Mouse (Mus musculus) lung, adult 10 weeks (tissue): ENCODE data around the gene Erbb2. TPM values are rescaled to one million over a fixed set of nuclear protein-coding genes. Genes with fewer than 3 reads are reported as not detected.

Experiments used
- polyA plus RNA-seq: library from polyadenylated mRNA; stranded (reverse); fragments of 350-450 nt; fragmentation: Illumina TruSeq; extraction: RNeasy Lipid Tissue Mini Kit (QIAGEN cat#74804); gene quantifications from one replicate; pipeline ENCODE4 v1.2.3, GENCODE M21; 2014; ENCODE audit warnings: low read depth, low replicate concordance; ENCODE audit not compliant: insufficient read depth

Erbb2 gene
- 9.0 TPM for polyA plus RNA-seq

GRCm38 (mm10) chr11:98412273-98412796 is at the start of gene Erbb2:
TSS of gene Erbb2 (plus strand) at chr11:98412470.

GRCm38 (mm10) chr11:98383261-98384030 is 28.8 kb upstream of the Erbb2 start, which contains the start of gene Tcap:
TSS of gene Tcap (plus strand) at chr11:98383811.

GRCm38 (mm10) chr11:98385638-98386585 is 26.4 kb upstream of the Erbb2 start, which contains the start of gene Pnmt:
TSS of gene Pnmt (plus strand) at chr11:98386450.

DNA sequence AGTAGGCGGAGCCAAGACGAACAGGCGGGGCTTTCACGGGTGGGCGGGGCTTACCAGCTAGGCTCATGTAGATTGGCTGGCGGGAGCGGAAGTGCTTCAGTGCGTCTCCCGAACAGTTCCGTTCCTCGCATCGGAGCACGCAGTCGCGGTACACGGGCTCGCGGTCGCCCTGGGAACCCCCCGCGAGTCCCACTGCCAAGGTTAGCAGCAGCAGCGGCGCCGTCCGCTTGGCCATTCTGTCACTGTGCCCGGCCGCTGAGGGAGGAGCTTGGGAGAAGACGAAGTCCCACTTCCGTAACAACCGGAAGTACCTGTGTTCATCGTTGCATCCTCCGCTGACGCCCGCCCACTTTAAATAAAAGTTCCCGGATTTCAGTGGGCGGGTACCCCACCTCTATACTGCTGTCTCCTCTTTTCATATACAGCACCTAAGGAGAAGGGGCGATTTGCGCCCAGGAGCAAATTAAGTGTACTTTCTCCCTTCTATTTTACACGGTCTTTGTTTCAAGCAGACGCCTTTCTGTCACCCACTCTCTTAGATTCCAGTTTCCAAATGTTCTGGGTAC is 12.0 kb upstream of the Erbb2 start, which contains the start of gene Pgap3:
Gene Pgap3, minus strand, starts transcription at position 330 of the 566 bp plus-strand sequence.

DNA sequence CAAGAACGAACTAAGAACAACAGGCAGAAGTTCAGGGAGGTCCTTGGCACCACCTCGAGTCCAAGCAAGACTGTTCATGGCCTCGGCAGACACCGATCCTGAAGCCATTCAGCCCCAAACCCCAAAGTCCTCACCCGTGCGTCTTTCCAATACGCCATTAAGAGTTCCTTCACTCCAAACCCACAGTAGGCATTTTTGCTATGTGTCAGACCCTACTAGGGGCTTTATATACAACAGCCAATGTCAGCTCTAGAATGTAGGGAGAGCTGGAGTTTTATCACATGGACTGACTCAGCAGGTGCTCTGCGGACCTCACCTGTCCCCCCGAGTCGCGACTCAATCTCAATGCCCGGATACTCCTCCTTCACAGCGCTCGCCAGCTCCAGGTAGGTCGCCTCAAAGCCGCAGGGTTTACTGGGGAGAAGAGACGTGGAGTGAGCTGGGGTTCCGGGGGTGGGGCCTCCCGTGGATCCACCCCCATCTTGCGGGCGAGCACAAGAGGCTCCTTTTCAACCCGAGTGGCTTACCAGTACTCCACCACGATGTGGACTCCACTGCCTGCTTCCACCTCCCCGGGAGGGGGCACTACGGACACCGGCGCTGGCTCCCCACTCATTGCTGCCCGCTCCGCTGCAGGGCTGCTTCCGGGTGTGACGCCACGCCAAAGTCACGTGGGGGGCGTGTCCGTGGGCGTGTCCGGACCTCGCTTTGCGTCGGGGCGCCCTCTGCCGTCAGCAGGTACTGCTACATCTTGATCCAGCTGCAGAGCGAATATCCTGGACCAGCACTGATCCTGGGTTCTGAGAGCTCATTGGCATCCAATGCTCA is 26.3 kb downstream of the Erbb2 start, which contains the start of gene Mien1:
Gene Mien1, minus strand, starts transcription at position 661 of the 828 bp plus-strand sequence.

GRCm38 (mm10) chr11:98446213-98446561 is 33.9 kb downstream of the Erbb2 start, which contains the start of gene Grb7:
TSS of gene Grb7 (plus strand) at chr11:98446394.

Other genes with a start within 250 kb of the Erbb2 start
- gene Med1, start 219.2 kb upstream of the Erbb2 start, polyA plus RNA-seq, result 8.9 TPM
- gene Cdk12, start 209.4 kb upstream of the Erbb2 start, polyA plus RNA-seq, result 5.9 TPM
- gene Neurod2, start 82.8 kb upstream of the Erbb2 start, polyA plus RNA-seq, result not detected
- 21.2 TPM for gene Ppp1r1b, start 64.1 kb upstream of the Erbb2 start, polyA plus RNA-seq
- 34.9 TPM for gene Stard3, start 54.1 kb upstream of the Erbb2 start, polyA plus RNA-seq
- 57.0 TPM for gene Tcap, start 28.7 kb upstream of the Erbb2 start, polyA plus RNA-seq
- gene Pnmt, start 26.0 kb upstream of the Erbb2 start, polyA plus RNA-seq, result 1.6 TPM
- gene Pgap3, start 12.0 kb upstream of the Erbb2 start, polyA plus RNA-seq, result 6.1 TPM
- 123 TPM for gene Mien1, start 26.5 kb downstream of the Erbb2 start, polyA plus RNA-seq
- gene Grb7, start 33.9 kb downstream of the Erbb2 start, polyA plus RNA-seq, result 15.9 TPM
- gene Ikzf3, start 133.6 kb downstream of the Erbb2 start, polyA plus RNA-seq, result 3.4 TPM
- 0.31 TPM for gene Zpbp2, start 138.6 kb downstream of the Erbb2 start, polyA plus RNA-seq
- 36.1 TPM for gene Ormdl3, start 174.9 kb downstream of the Erbb2 start, polyA plus RNA-seq
- gene Lrrc3c, start 185.8 kb downstream of the Erbb2 start, polyA plus RNA-seq, result not detected
- gene Gm12355, start 213.2 kb downstream of the Erbb2 start, polyA plus RNA-seq, result 0.33 TPM
- not detected for gene Gsdma3, start 213.9 kb downstream of the Erbb2 start, polyA plus RNA-seq
- not detected for gene Gsdma2, start 234.3 kb downstream of the Erbb2 start, polyA plus RNA-seq